Mouse (Mus musculus) bone marrow, adult 2 months (tissue): ENCODE results near the gene Dus3l. TPM values are rescaled to one million over a fixed set of nuclear protein-coding genes. Genes with fewer than 3 reads are reported as not detected.

Experiments
- H3K27ac ChIP-seq: fragments of 200-500 bp; 2 replicates; pipeline ENCODE4 v1.5.1; 2012; ENCODE audit warnings: low read depth, mild to moderate bottlenecking, control low read depth, inconsistent platforms, low read length; ENCODE audit not compliant: control insufficient read depth, poor library complexity, insufficient read depth
- H3K4me1 ChIP-seq: fragments of 200-500 bp; 2 replicates; pipeline ENCODE4 v1.6.1; 2011; ENCODE audit warnings: low read length; ENCODE audit not compliant: control insufficient read depth, insufficient read depth
- H3K4me3 ChIP-seq: fragments of 200-500 bp; replicated peaks from 2 replicates; pipeline ENCODE3; 2011; ENCODE audit warnings: mild to moderate bottlenecking, low read depth, low read length, control low read depth; ENCODE audit not compliant: control insufficient read depth
- CTCF ChIP-seq: fragments of 200-500 bp; IDR thresholded peaks from 2 replicates; pipeline ENCODE4 v1.5.1; 2011; ENCODE audit warnings: low read length, control low read depth; ENCODE audit not compliant: control insufficient read depth, insufficient read depth
- POLR2A ChIP-seq: fragments of 200-500 bp; IDR thresholded peaks from 2 replicates; pipeline ENCODE4 v1.6.1; 2011; ENCODE audit warnings: low read depth, mild to moderate bottlenecking, control low read depth, low read length, borderline replicate concordance; ENCODE audit not compliant: control insufficient read depth
- WGBS: fragments of 180-500 bp; shearing (Covaris S2); methylation state at CpG from one replicate; pipeline ENCODE4 v1.1.7; 2018; 5-methylcytosine and 5-hydroxymethylcytosine counted together
- polyA plus RNA-seq: library from polyadenylated mRNA; stranded (reverse); fragments of >200 nt; gene quantifications from 2 replicates; pipeline ENCODE4 v1.2.4, GENCODE M21; 2011; ENCODE audit warnings: low replicate concordance; ENCODE audit not compliant: missing spikeins, insufficient read depth, insufficient read length

Dus3l gene
- polyA plus RNA-seq, 1 experiment = 51.0 TPM

GRCm38 (mm10) chr17:56788886-56789285, 24.3 kb downstream of the Dus3l start:
- WGBS = 79% methylated on average over 3 of the region's 3 CpGs

GRCm38 (mm10) chr17:56789286-56789685, 24.7 kb downstream of the Dus3l start:
- H3K27ac ChIP-seq = no peak overlapping the region
- TF ChIP-seq CTCF (no peak), POLR2A (no peak)
- H3K4me3 ChIP-seq = no peak overlapping the region
- H3K4me1 ChIP-seq = no peaks in the 10 kb centered on the region
- 87% methylated on average over 6 of the region's 6 CpGs for whole genome bisulfite sequencing

More at GRCm38 (mm10) chr17:56788886-56789285, 24.3 kb downstream of the Dus3l start:
- no peaks in the 10 kb centered on the region for H3K4me1 ChIP-seq
- TF ChIP-seq POLR2A (no peak), CTCF (no peak)
- H3K27ac ChIP-seq = no peak overlapping the region
- no peak overlapping the region for H3K4me3 ChIP-seq

- WGBS = 85% methylated on average over 3 of the region's 3 CpGs
- TF ChIP-seq CTCF (no peak), POLR2A (no peak)
- Histone ChIP-seq H3K4me3 (no peak overlapping the region), H3K27ac (no peak overlapping the region), H3K4me1 (no peaks in the 10 kb centered on the region)
Measured at GRCm38 (mm10) chr17:56792588-56792987, 28.0 kb downstream of the Dus3l start.

GRCm38 (mm10) chr17:56793614-56794319, 29.2 kb downstream of the Dus3l start:
- no peaks in the 10 kb centered on the region for H3K4me1 ChIP-seq
- H3K27ac ChIP-seq = peak overlapping the region; percentile 51; the same call in 1 of the 2 replicates
- peak overlapping the region; percentile 13 for H3K4me3 ChIP-seq
- TF ChIP-seq CTCF (no peak), POLR2A (no peak)
- WGBS = 70% methylated on average over 6 of the region's 6 CpGs

- TF ChIP-seq POLR2A (no peak), CTCF (no peak)
- Histone ChIP-seq H3K27ac (no peak overlapping the region), H3K4me1 (no peaks in the 10 kb centered on the region; the same call in 1 of the 2 replicates), H3K4me3 (no peak overlapping the region)
- 92% methylated on average over 3 of the region's 3 CpGs for WGBS
Measured at GRCm38 (mm10) chr17:56799276-56799675, 34.7 kb downstream of the Dus3l start.

GRCm38 (mm10) chr17:56802065-56802464, 37.5 kb downstream of the Dus3l start:
- WGBS = 92% methylated on average over 8 of the region's 8 CpGs
- Histone ChIP-seq H3K4me3 (no peak overlapping the region), H3K4me1 (no peaks in the 10 kb centered on the region; the same call in 1 of the 2 replicates), H3K27ac (no peak overlapping the region)
- TF ChIP-seq CTCF (no peak), POLR2A (no peak)

- no peak for TF ChIP-seq CTCF
- TF ChIP-seq POLR2A = no peak
- 89% methylated on average over 5 of the region's 5 CpGs for WGBS
Measured at GRCm38 (mm10) chr17:56804952-56805351, 40.4 kb downstream of the Dus3l start.

GRCm38 (mm10) chr17:56805784-56806183, 41.2 kb downstream of the Dus3l start:
- Histone ChIP-seq H3K4me1 (no peaks in the 10 kb centered on the region), H3K4me3 (no peak overlapping the region), H3K27ac (no peak overlapping the region)
- 90% methylated on average over 1 of the region's 1 CpGs for WGBS
- TF ChIP-seq CTCF = no peak
- TF ChIP-seq POLR2A = no peak

More at GRCm38 (mm10) chr17:56804952-56805351, 40.4 kb downstream of the Dus3l start:
- no peaks in the 10 kb centered on the region for H3K4me1 ChIP-seq
- H3K27ac ChIP-seq = no peak overlapping the region
- H3K4me3 ChIP-seq = no peak overlapping the region

GRCm38 (mm10) chr17:56808518-56808917, 44.0 kb downstream of the Dus3l start:
- Histone ChIP-seq H3K4me3 (no peak overlapping the region), H3K4me1 (no peaks in the 10 kb centered on the region), H3K27ac (no peak overlapping the region)
- TF ChIP-seq POLR2A (no peak), CTCF (peak; percentile 96)
- 26% methylated on average over 9 of the region's 9 CpGs for WGBS
